Mouse (Mus musculus): ENCODE measurements at regions not wholly inside any gene's neighbourhood (a gene's known extent, or its start where the extent isn't known, plus 50 kb on each side); places are given as distances from the start of the nearest gene placed in this dataset.

GRCm38 (mm10) chr6:49523184-49523583 lies 127.8 kb downstream of the Stk31 start:
- WGBS = 3% methylated on average over 1 of the region's 1 CpGs
- Histone ChIP-seq H3K36me3 (ENCODE audit: insufficient read depth) (no peaks in the 10 kb centered on the region), H3K27ac (ENCODE audit: low read depth, low read length) (no peak overlapping the region), H3K9ac (no peak overlapping the region), H3K9me3 (ENCODE audit: low read length) (no peaks in the 10 kb centered on the region), H3K4me2 (ENCODE audit: low read depth) (no peak overlapping the region), H3K4me1 (ENCODE audit: insufficient read depth) (no peaks in the 10 kb centered on the region), H3K27me3 (ENCODE audit: insufficient read depth, low read length) (no peaks in the 10 kb centered on the region), H3K4me3 (ENCODE audit: low read depth, low read length) (no peak overlapping the region)
- ATAC-seq (peak; percentile 83), DNase-seq (peak; percentile 74)
- peak; percentile 77 for TF ChIP-seq CTCF (IDR thresholded peaks at IDR 0.05; ENCODE audit: low read depth)

- Histone ChIP-seq H3K36me3 (ENCODE audit: insufficient read depth) (no peaks in the 10 kb centered on the region), H3K27ac (ENCODE audit: low read depth, low read length) (no peak overlapping the region), H3K9ac (no peak overlapping the region), H3K4me3 (ENCODE audit: low read depth, low read length) (no peak overlapping the region), H3K27me3 (ENCODE audit: insufficient read depth, low read length) (no peaks in the 10 kb centered on the region), H3K4me1 (ENCODE audit: insufficient read depth) (no peaks in the 10 kb centered on the region), H3K9me3 (ENCODE audit: low read length) (no peaks in the 10 kb centered on the region), H3K4me2 (ENCODE audit: low read depth) (no peak overlapping the region)
- no peak for ATAC-seq
- no peak for DNase-seq
- no peak for TF ChIP-seq CTCF (IDR thresholded peaks at IDR 0.05; ENCODE audit: low read depth)
- WGBS = 92% methylated on average over 7 of the region's 7 CpGs
Observed at GRCm38 (mm10) chr6:49523696-49524095, 128.3 kb downstream of the Stk31 start.

GRCm38 (mm10) chr6:49533956-49534355 lies 138.6 kb downstream of the Stk31 start:
- no peak for ATAC-seq
- no peak overlapping the region for H3K4me2 ChIP-seq (ENCODE audit: low read depth)
- H3K27me3 ChIP-seq (ENCODE audit: insufficient read depth, low read length) = no peaks in the 10 kb centered on the region
- H3K27ac ChIP-seq (ENCODE audit: low read depth, low read length) = no peak overlapping the region
- H3K9ac ChIP-seq = no peak overlapping the region
- no peak overlapping the region for H3K4me3 ChIP-seq (ENCODE audit: low read depth, low read length)
- no peaks in the 10 kb centered on the region for H3K4me1 ChIP-seq (ENCODE audit: insufficient read depth)
- no peak for DNase-seq
- WGBS = 95% methylated on average over 9 of the region's 9 CpGs
- peak; percentile 38; the same call in 1 of the 2 replicates for TF ChIP-seq CTCF (IDR thresholded peaks at IDR 0.05; ENCODE audit: low read depth)
- H3K36me3 ChIP-seq (ENCODE audit: insufficient read depth) = no peaks in the 10 kb centered on the region
- H3K9me3 ChIP-seq (ENCODE audit: low read length) = no peaks in the 10 kb centered on the region

GRCm38 (mm10) chr6:49534551-49534950 lies 139.1 kb downstream of the Stk31 start:
- Histone ChIP-seq H3K4me1 (ENCODE audit: insufficient read depth) (no peaks in the 10 kb centered on the region), H3K9me3 (ENCODE audit: low read length) (no peaks in the 10 kb centered on the region), H3K9ac (no peak overlapping the region), H3K36me3 (ENCODE audit: insufficient read depth) (no peaks in the 10 kb centered on the region), H3K27ac (ENCODE audit: low read depth, low read length) (peak overlapping the region; percentile 22; the same call in 1 of the 2 replicates), H3K27me3 (ENCODE audit: insufficient read depth, low read length) (no peaks in the 10 kb centered on the region), H3K4me3 (ENCODE audit: low read depth, low read length) (no peak overlapping the region), H3K4me2 (ENCODE audit: low read depth) (no peak overlapping the region)
- DNase-seq (peak; percentile 53), ATAC-seq (peak; percentile 83)
- 38% methylated on average over 3 of the region's 3 CpGs for WGBS
- TF ChIP-seq CTCF (IDR thresholded peaks at IDR 0.05; ENCODE audit: low read depth) = no peak

- no peak for TF ChIP-seq CTCF (IDR thresholded peaks at IDR 0.05; ENCODE audit: low read depth)
- Histone ChIP-seq H3K27me3 (ENCODE audit: insufficient read depth, low read length) (no peaks in the 10 kb centered on the region), H3K27ac (ENCODE audit: low read depth, low read length) (no peak overlapping the region), H3K4me3 (ENCODE audit: low read depth, low read length) (no peak overlapping the region), H3K36me3 (ENCODE audit: insufficient read depth) (no peaks in the 10 kb centered on the region), H3K4me2 (ENCODE audit: low read depth) (no peak overlapping the region), H3K9me3 (ENCODE audit: low read length) (no peaks in the 10 kb centered on the region), H3K4me1 (ENCODE audit: insufficient read depth) (no peaks in the 10 kb centered on the region), H3K9ac (no peak overlapping the region)
- DNase-seq (no peak), ATAC-seq (no peak)
- 90% methylated on average over 7 of the region's 7 CpGs for WGBS
Observed at GRCm38 (mm10) chr6:49544946-49545345, 149.5 kb downstream of the Stk31 start.

- no peaks in the 10 kb centered on the region for H3K4me1 ChIP-seq (ENCODE audit: insufficient read depth)
- no peak overlapping the region for H3K9ac ChIP-seq
- no peak overlapping the region for H3K27ac ChIP-seq (ENCODE audit: low read depth, low read length)
- DNase-seq = no peak
- ATAC-seq = no peak
- no peak for TF ChIP-seq CTCF (IDR thresholded peaks at IDR 0.05; ENCODE audit: low read depth)
- no peaks in the 10 kb centered on the region for H3K27me3 ChIP-seq (ENCODE audit: insufficient read depth, low read length)
- no peak overlapping the region for H3K4me2 ChIP-seq (ENCODE audit: low read depth)
- WGBS = 83% methylated on average over 10 of the region's 10 CpGs
- no peaks in the 10 kb centered on the region for H3K9me3 ChIP-seq (ENCODE audit: low read length)
- H3K36me3 ChIP-seq (ENCODE audit: insufficient read depth) = no peaks in the 10 kb centered on the region
- no peak overlapping the region for H3K4me3 ChIP-seq (ENCODE audit: low read depth, low read length)
Observed at GRCm38 (mm10) chr6:49555069-49555468, 159.7 kb downstream of the Stk31 start.

- ATAC-seq = peak; percentile 64
- no peak for TF ChIP-seq CTCF (IDR thresholded peaks at IDR 0.05; ENCODE audit: low read depth)
- H3K27ac ChIP-seq (ENCODE audit: low read depth, low read length) = no peak overlapping the region
Observed at GRCm38 (mm10) chr6:49558508-49558907, 163.1 kb downstream of the Stk31 start.

GRCm38 (mm10) chr6:49559112-49559511 lies 163.7 kb downstream of the Stk31 start:
- Histone ChIP-seq H3K27ac (ENCODE audit: low read depth, low read length) (no peak overlapping the region), H3K4me3 (ENCODE audit: low read depth, low read length) (no peak overlapping the region), H3K27me3 (ENCODE audit: insufficient read depth, low read length) (no peaks in the 10 kb centered on the region), H3K36me3 (ENCODE audit: insufficient read depth) (no peaks in the 10 kb centered on the region), H3K4me1 (ENCODE audit: insufficient read depth) (no peaks in the 10 kb centered on the region), H3K4me2 (ENCODE audit: low read depth) (no peak overlapping the region), H3K9me3 (ENCODE audit: low read length) (no peaks in the 10 kb centered on the region), H3K9ac (no peak overlapping the region)
- no peak for TF ChIP-seq CTCF (IDR thresholded peaks at IDR 0.05; ENCODE audit: low read depth)
- DNase-seq = peak; percentile 59
- peak; percentile 58 for ATAC-seq
- 59% methylated on average over 11 of the region's 11 CpGs for WGBS

More at GRCm38 (mm10) chr6:49558508-49558907, 163.1 kb downstream of the Stk31 start:
- Histone ChIP-seq H3K36me3 (ENCODE audit: insufficient read depth) (no peaks in the 10 kb centered on the region), H3K4me2 (ENCODE audit: low read depth) (no peak overlapping the region), H3K4me3 (ENCODE audit: low read depth, low read length) (no peak overlapping the region), H3K27me3 (ENCODE audit: insufficient read depth, low read length) (no peaks in the 10 kb centered on the region), H3K9ac (no peak overlapping the region), H3K9me3 (ENCODE audit: low read length) (no peaks in the 10 kb centered on the region), H3K4me1 (ENCODE audit: insufficient read depth) (no peaks in the 10 kb centered on the region)
- 44% methylated on average over 1 of the region's 1 CpGs for WGBS
- DNase-seq = peak; percentile 57
